Mouse (Mus musculus) olfactory bulb, adult 2 months (tissue): ENCODE data around the gene Tmem91.

Experiments used
- CTCF ChIP-seq: fragments of 200-500 bp; IDR thresholded peaks from 2 replicates; pipeline ENCODE4 v1.5.1; 2012; ENCODE audit warnings: low read depth, mild to moderate bottlenecking, low read length, moderate library complexity; ENCODE audit not compliant: insufficient read depth
- POLR2A ChIP-seq: fragments of 200-500 bp; IDR thresholded peaks from 2 replicates; pipeline ENCODE4 v1.6.1; 2012; ENCODE audit warnings: mild to moderate bottlenecking, low read depth, low read length, moderate library complexity; ENCODE audit not compliant: insufficient read depth

- TF ChIP-seq CTCF (no peak), POLR2A (no peak)
Measured at GRCm38 (mm10) chr7:25702350-25702749, 27.4 kb upstream of the Tmem91 start.
